Mouse (Mus musculus) intestine, embryonic 14.5 days (tissue): ENCODE measurements around the gene Tchhl1. TPM values are rescaled to one million over a fixed set of nuclear protein-coding genes. Genes with fewer than 3 reads are reported as not detected.
"Not testable (repeated sequence)": the region's sequence is repeated elsewhere in the genome, so short reads cannot be mapped to it uniquely, and the experiment has no call there.

Source experiments
- ATAC-seq: fragments of 200-750 bp; cut with Nextera tagmentation; replicated peaks from 2 replicates; pipeline ENCODE4 v1.8.0; 2017; ENCODE audit warnings: low read depth, moderate number of reproducible peaks, moderate TSS enrichment, moderate library complexity; ENCODE audit not compliant: low FRiP score, low TSS enrichment
- DNase-seq: peaks from one replicate; pipeline ENCODE4 v3.0.0-alpha.2; 2018; ENCODE audit warnings: low spot score
- H3K27ac ChIP-seq: fragments of 300-500 bp; sonication (generic); 2 replicates; pipeline ENCODE4 v1.5.1; 2014; ENCODE audit warnings: low read depth, mild to moderate bottlenecking, control low read depth
- H3K27me3 ChIP-seq: fragments of 300-500 bp; sonication (generic); replicated peaks from 2 replicates; pipeline ENCODE4 v1.6.1; 2014; ENCODE audit warnings: low read length, control low read depth; ENCODE audit not compliant: control insufficient read depth, insufficient read depth
- H3K36me3 ChIP-seq: fragments of 300-500 bp; sonication (generic); 2 replicates; pipeline ENCODE4 v1.6.1; 2014; ENCODE audit warnings: low read length, control low read depth; ENCODE audit not compliant: control insufficient read depth, insufficient read depth
- H3K4me1 ChIP-seq: fragments of 300-500 bp; sonication (generic); replicated peaks from 2 replicates; pipeline ENCODE4 v1.6.1; 2014; ENCODE audit warnings: low read length, control low read depth, mixed read lengths; ENCODE audit not compliant: control insufficient read depth, insufficient read depth
- H3K4me2 ChIP-seq: fragments of 300-500 bp; sonication (generic); 2 replicates; pipeline ENCODE4 v1.6.1; 2014; ENCODE audit warnings: low read length
- H3K4me3 ChIP-seq: fragments of 300-500 bp; sonication (generic); 2 replicates; pipeline ENCODE4 v1.5.1; 2014; ENCODE audit warnings: low read depth, low read length, control low read depth, mixed read lengths
- H3K9ac ChIP-seq: fragments of 300-500 bp; sonication (generic); 2 replicates; pipeline ENCODE4 v1.6.1; 2014; ENCODE audit warnings: mild to moderate bottlenecking, low read length
- H3K9me3 ChIP-seq: fragments of 300-500 bp; sonication (generic); 2 replicates; pipeline ENCODE4 v1.6.1; 2016; ENCODE audit warnings: low read length, control low read depth; ENCODE audit not compliant: control insufficient read depth
- WGBS: fragments of 180-500 bp; shearing (Covaris S2); extraction: QIAGEN DNeasy Blood & Tissue Kit; methylation state at CpG from one replicate; pipeline ENCODE4 v1.1.7; 2014; 5-methylcytosine and 5-hydroxymethylcytosine counted together
- polyA plus RNA-seq: library from polyadenylated mRNA; unstranded; fragments of >200 nt; fragmentation: Nextera tagmentation; extraction: Ambion mirVana; gene quantifications from 2 replicates; pipeline ENCODE4 v1.2.1, GENCODE M21; 2014

Tchhl1 gene
- polyA plus RNA-seq, 1 experiment from 2014 or later = not detected

- no peaks in the 10 kb centered on the region for H3K9me3 ChIP-seq
- DNase-seq (peak; percentile 55), ATAC-seq (peak; percentile 70)
- no peak overlapping the region for H3K4me2 ChIP-seq
- H3K4me1 ChIP-seq = no peaks in the 10 kb centered on the region
- H3K27me3 ChIP-seq = no peaks in the 10 kb centered on the region
- H3K4me3 ChIP-seq = no peak overlapping the region
- H3K9ac ChIP-seq = no peak overlapping the region
- no peak overlapping the region for H3K27ac ChIP-seq
- H3K36me3 ChIP-seq = no peaks in the 10 kb centered on the region
- 0% methylated on average over 4 of the region's 4 CpGs for WGBS
These were observed 25.4 kb downstream of the Tchhl1 start for GRCm38 (mm10) chr3:93493992-93494391.

GRCm38 (mm10) chr3:93494774-93495173 lies 26.2 kb downstream of the Tchhl1 start:
- not testable (repeated sequence) for H3K4me3 ChIP-seq, H3K4me1 ChIP-seq, H3K27ac ChIP-seq, H3K9me3 ChIP-seq, H3K4me2 ChIP-seq, ATAC-seq, H3K27me3 ChIP-seq, H3K9ac ChIP-seq, H3K36me3 ChIP-seq, DNase-seq
- 26% methylated on average over 5 of the region's 5 CpGs for WGBS

- no peak overlapping the region for H3K4me3 ChIP-seq
- H3K36me3 ChIP-seq = no peaks in the 10 kb centered on the region
- 53% methylated on average over 3 of the region's 3 CpGs for WGBS
- H3K4me2 ChIP-seq = no peak overlapping the region
- ATAC-seq = no peak
- no peak for DNase-seq
- H3K27ac ChIP-seq = no peak overlapping the region
- H3K4me1 ChIP-seq = no peaks in the 10 kb centered on the region
- no peak overlapping the region for H3K9ac ChIP-seq
- H3K9me3 ChIP-seq = no peaks in the 10 kb centered on the region
- H3K27me3 ChIP-seq = no peaks in the 10 kb centered on the region
These were observed 28.6 kb downstream of the Tchhl1 start for GRCm38 (mm10) chr3:93497131-93497530.

- no peak overlapping the region for H3K4me3 ChIP-seq
- H3K9ac ChIP-seq = no peak overlapping the region
- no peak overlapping the region for H3K4me2 ChIP-seq
- H3K27ac ChIP-seq = no peak overlapping the region
- no peaks in the 10 kb centered on the region for H3K27me3 ChIP-seq
- H3K36me3 ChIP-seq = no peaks in the 10 kb centered on the region
- no peaks in the 10 kb centered on the region for H3K4me1 ChIP-seq
- no peaks in the 10 kb centered on the region for H3K9me3 ChIP-seq
- ATAC-seq = no peak
- DNase-seq = no peak
These were observed 30.6 kb downstream of the Tchhl1 start for GRCm38 (mm10) chr3:93499129-93499528.

- H3K4me3 ChIP-seq = no peak overlapping the region
- no peaks in the 10 kb centered on the region for H3K4me1 ChIP-seq
- H3K27me3 ChIP-seq = no peaks in the 10 kb centered on the region
- H3K27ac ChIP-seq = no peak overlapping the region
- no peaks in the 10 kb centered on the region for H3K36me3 ChIP-seq
- no peak for DNase-seq
- 86% methylated on average over 7 of the region's 7 CpGs for WGBS
- no peak overlapping the region for H3K4me2 ChIP-seq
- no peak for ATAC-seq
- no peaks in the 10 kb centered on the region for H3K9me3 ChIP-seq
- H3K9ac ChIP-seq = no peak overlapping the region
These were observed 36.1 kb downstream of the Tchhl1 start for GRCm38 (mm10) chr3:93504536-93505189.

GRCm38 (mm10) chr3:93505960-93506863 lies 37.7 kb downstream of the Tchhl1 start:
- Histone ChIP-seq H3K27me3 (no peaks in the 10 kb centered on the region), H3K4me1 (no peaks in the 10 kb centered on the region), H3K4me3 (no peak overlapping the region), H3K27ac (peak overlapping the region; percentile 71), H3K36me3 (no peaks in the 10 kb centered on the region), H3K4me2 (peak overlapping the region; percentile 25), H3K9ac (no peak overlapping the region), H3K9me3 (no peaks in the 10 kb centered on the region)
- DNase-seq = peak; percentile 74
- ATAC-seq = peak; percentile 90
- 37% methylated on average over 30 of the region's 30 CpGs for WGBS

GRCm38 (mm10) chr3:93506881-93507325 lies 38.3 kb downstream of the Tchhl1 start:
- H3K4me3 ChIP-seq = no peak overlapping the region
- WGBS = 61% methylated on average over 5 of the region's 5 CpGs
- H3K27me3 ChIP-seq = no peaks in the 10 kb centered on the region
- H3K4me1 ChIP-seq = no peaks in the 10 kb centered on the region
- H3K9me3 ChIP-seq = no peaks in the 10 kb centered on the region
- H3K27ac ChIP-seq = no peak overlapping the region; the same call in 1 of the 2 replicates
- no peak for DNase-seq
- H3K36me3 ChIP-seq = no peaks in the 10 kb centered on the region
- H3K4me2 ChIP-seq = no peak overlapping the region
- ATAC-seq = no peak
- H3K9ac ChIP-seq = no peak overlapping the region

- H3K9me3 ChIP-seq = no peaks in the 10 kb centered on the region
- H3K27me3 ChIP-seq = no peaks in the 10 kb centered on the region
- H3K4me1 ChIP-seq = no peaks in the 10 kb centered on the region
- DNase-seq = no peak
- no peak for ATAC-seq
- H3K4me2 ChIP-seq = no peak overlapping the region
- H3K9ac ChIP-seq = no peak overlapping the region
- H3K27ac ChIP-seq = no peak overlapping the region
- H3K4me3 ChIP-seq = no peak overlapping the region
- H3K36me3 ChIP-seq = no peaks in the 10 kb centered on the region
- 59% methylated on average over 1 of the region's 1 CpGs for WGBS
These were observed 40.7 kb downstream of the Tchhl1 start for GRCm38 (mm10) chr3:93509301-93509700.
